Mouse (Mus musculus) left cerebral cortex, postnatal 14 days (tissue): ENCODE data around the gene Gm5414. TPM values are rescaled to one million over a fixed set of nuclear protein-coding genes. Genes with fewer than 3 reads are reported as not detected.

ENCODE experiments used
- DNase-seq, 2 experiments: peaks; one replicate each; pipeline ENCODE4 v3.0.0; 2021 to 2022; ENCODE audit warnings: low spot score in 2 of 2, mixed read lengths in 1 of 2
- intact Hi-C: fragments of 180-260 bp; cut with DNase I; formaldehyde crosslinking; loops from one replicate; pipeline ENCODE4 v1.15.1; 2025
- long read RNA-seq, 2 experiments: library from polyadenylated mRNA; stranded (forward); transcript quantifications; one replicate each; pipeline ENCODE4 v2.0.0; 2021
- microRNA-seq, 2 experiments: library from miRNA; unstranded; fragments of <30 nt; microRNA quantifications; one replicate each; pipeline ENCODE4 v1.2.0; 2022
- total RNA-seq, 2 experiments: library from RNA; stranded (reverse); gene quantifications; 2 replicates each; pipeline ENCODE4 v1.2.3; 2021

The Gm5414 gene
- total RNA-seq: not detected
- long read RNA-seq, experiment 1: 0 reads
- long read RNA-seq, experiment 2: 0 reads

DNA sequence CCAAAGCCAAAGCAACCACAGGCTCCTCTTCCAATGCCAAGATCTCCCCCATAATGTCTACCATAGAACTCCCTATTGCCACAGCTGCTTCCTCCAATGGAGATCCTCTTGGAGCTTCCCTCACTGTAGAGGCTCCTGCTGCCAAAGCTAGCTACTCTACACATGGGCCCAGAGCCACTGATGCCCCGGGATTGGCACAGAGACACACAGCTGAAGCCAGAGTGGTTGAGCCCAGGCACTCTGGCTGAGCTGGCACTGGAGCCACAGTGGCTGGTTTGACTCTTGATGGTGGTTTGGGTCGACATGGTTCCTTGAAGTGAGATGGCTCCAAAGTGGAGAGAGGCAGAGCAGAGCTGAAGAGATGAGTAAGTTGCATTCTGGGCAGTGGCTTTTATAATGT lies at the start of gene Gm5414:
Gene Gm5414, minus strand, starts transcription at position 305 of the 400 bp plus-strand sequence.
- intact Hi-C loops: no loop called here
- DNase-seq: no peak

- intact Hi-C loops: no loop called here
- DNase-seq: no peak
These were observed 48.0 kb upstream of the Gm5414 start for GRCm38 (mm10) chr15:101675978-101676377.

GRCm38 (mm10) chr15:101652736-101653265 lies 24.8 kb upstream of the Gm5414 start:
- no peak for DNase-seq
- intact Hi-C loops: no loop called here

GRCm38 (mm10) chr15:101647280-101647679 lies 19.3 kb upstream of the Gm5414 start, which contains the start of gene Gm5478:
Gm5478 (minus strand) TSS chr15:101647380.
- intact Hi-C loops: no loop called here
- no peak for DNase-seq

DNA sequence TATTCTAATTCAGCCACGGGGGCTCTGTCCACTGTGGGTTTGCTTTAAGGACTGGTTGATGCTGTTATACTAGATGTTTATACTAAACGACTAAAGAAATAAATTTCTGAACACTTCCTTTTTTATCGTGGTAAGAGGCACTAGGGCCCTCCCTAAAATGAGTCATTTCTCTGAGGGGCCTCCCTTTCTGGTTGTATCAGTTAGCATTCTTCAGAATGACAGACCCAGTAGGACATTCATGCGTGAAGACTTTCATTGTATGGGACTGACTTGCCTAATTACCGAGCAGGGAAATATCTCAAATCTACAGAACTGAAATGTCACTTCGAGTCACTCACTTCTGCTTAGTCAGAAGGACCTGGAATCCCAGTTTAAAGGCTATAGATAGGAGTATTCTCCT lies 28.9 kb downstream of the Gm5414 start:
- DNase-seq: no peak
- intact Hi-C loops: no loop called here

DNA sequence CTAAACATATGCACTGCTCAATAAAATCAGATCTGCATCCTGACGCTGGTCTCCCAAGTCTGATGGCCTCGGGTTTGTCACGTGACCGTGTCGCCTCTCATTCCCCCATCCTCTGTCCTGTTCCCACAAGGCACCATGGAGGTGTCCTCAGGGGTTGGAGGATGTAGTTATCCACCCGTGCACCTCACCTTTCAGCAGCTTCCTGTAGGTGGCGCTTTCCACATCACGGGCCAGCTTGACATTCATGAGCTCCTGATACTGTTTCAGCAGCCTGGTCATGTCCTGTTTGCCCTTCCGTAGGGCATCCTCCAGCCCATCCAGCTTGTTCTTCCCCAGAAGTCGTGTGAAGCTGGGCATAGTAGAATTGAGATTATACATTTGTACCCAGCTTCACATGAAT lies 39.8 kb downstream of the Gm5414 start:
- intact Hi-C loops: no loop called here
- no peak for DNase-seq

DNA sequence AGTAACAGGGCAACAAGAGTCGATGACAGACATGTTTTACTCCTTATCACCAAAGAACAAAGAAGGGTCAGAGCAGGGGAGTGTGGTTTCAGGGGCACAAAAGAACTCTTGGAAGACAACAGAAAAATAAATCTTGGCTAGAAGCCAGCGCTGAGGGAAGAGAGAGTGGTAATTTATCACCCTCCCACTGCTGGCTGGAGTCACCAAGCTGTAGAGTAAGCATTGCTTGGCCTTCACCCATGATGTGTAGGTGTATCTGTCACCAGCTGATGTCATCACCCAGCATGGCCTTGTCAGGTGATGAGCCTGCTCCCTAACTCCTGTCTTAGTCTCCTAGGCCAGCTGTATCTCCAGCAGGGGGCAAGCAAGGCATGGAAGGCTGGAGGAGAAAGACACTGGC lies 43.5 kb downstream of the Gm5414 start:
- intact Hi-C loops: no loop called here
- no peak for DNase-seq

DNA sequence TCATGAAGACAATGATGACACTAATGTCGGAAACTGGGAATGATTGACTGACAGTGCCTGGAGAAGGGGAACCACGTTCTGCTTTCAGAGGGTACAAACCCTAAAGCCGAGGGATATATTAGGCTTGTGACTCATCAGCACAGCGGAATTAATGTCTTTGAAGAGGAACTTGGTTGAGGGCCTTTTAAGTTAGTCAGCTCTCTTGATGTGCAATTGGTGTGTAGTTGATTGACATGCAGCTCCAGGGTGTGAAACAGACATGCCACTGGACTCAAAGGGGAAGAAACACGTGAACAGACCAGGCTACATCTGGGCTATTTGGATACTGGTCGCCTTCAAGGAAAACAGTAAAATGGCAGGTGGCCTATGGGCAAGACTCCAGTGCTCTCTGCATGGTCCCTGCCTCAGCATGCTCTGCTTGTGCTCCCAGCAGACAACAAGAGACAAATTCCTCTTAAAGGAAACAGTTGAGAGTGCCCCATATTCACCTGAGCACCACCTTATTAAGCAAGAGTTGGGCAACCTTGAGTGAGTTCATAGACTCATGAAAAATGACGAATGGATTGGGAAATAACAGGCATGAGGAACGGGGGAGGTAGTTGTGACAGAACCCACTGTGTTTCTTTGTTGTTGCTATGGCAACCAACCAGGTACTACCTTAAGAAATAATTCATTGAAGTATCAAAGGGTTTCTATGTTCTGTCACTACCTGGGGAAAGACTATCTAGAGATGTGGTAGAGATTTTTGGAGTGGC lies 44.6 kb downstream of the Gm5414 start:
- no peak for DNase-seq
- intact Hi-C loops: no loop called here

DNA sequence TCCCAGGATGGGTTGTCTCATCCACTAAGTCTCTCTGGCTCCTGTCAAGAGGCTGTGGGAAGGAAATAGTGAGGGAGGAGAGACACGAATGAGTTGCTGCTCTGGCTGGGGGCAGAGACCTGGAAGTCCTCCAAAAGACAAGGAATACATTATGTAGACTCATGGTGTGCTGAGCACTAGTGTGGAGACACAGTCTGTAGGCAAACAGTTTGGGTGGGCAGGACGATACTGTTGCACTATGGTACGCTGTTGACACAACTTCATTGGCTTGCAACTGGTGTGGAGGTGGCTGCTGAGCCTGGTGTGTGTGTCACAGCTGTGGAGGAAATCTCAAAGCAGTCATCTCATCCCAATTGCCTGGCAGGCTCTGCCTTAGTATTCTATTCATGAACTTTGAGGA lies 46.3 kb downstream of the Gm5414 start:
- DNase-seq: no peak
- intact Hi-C loops: no loop called here

DNA sequence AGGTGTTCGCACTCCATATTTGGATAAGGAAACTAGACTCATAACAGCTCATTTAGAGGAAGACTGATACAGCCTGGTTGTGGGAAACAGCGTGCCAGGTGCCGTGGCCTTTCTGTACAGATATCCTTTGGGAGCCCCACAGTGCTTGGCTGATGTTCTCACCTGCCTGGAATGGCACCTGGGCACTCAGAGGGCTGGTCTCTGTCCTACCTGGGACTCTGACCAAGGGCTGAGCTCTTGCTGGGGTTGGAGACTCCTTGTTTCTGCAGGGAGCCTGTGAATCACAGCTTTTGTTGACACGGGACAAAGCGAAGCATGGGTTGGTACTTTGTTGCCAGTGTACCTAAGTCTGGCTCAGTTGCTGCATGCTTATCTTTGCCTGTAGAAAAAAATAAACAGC lies 52.5 kb downstream of the Gm5414 start:
- intact Hi-C loops: no loop called here
- no peak for DNase-seq

Small RNA genes lying within 50 kb of the gene (microRNA-seq; reads per million reads assigned to microRNA genes)
- 0 reads per million in 2 experiments for gene Gm44383
- gene Gm44479: 0 reads per million in 2 experiments

Other genes with a start within 250 kb of the Gm5414 start
- under 1 TPM; 0.22 to 0.30 TPM for gene Krt7, start 217.1 kb downstream of the Gm5414 start, total RNA-seq
- under 1 TPM in 1 of 2 experiments, not detected in 1; 0.15 TPM for gene Krt87, start 189.4 kb downstream of the Gm5414 start, total RNA-seq
- not detected for gene Krt88, start 180.4 kb downstream of the Gm5414 start, total RNA-seq
- gene Krt81, start 164.4 kb downstream of the Gm5414 start, total RNA-seq: not detected
- not detected for gene Krt86, start 154.7 kb downstream of the Gm5414 start, total RNA-seq
- gene Krt83, start 136.7 kb downstream of the Gm5414 start, total RNA-seq: not detected
- gene Gm49425, start 110.9 kb downstream of the Gm5414 start, total RNA-seq: not detected
- gene Krt84, start 95.4 kb downstream of the Gm5414 start, total RNA-seq: not detected
- not detected for gene Krt82, start 77.5 kb downstream of the Gm5414 start, total RNA-seq
- not detected for gene Krt90, start 65.2 kb downstream of the Gm5414 start, total RNA-seq
- not detected for gene Krt75, start 54.3 kb downstream of the Gm5414 start, total RNA-seq
- gene Gm5478, start 19.2 kb upstream of the Gm5414 start, total RNA-seq: not detected
- gene Krt6b, start 52.1 kb upstream of the Gm5414 start, total RNA-seq: not detected
- not detected for gene Krt6a, start 66.1 kb upstream of the Gm5414 start, total RNA-seq
- not detected for gene Krt5, start 84.7 kb upstream of the Gm5414 start, total RNA-seq
- gene Krt71, start 114.9 kb upstream of the Gm5414 start, total RNA-seq: not detected
- gene Krt72, start 158.3 kb upstream of the Gm5414 start, total RNA-seq: not detected
- 1 to 10 TPM; 1.1 to 2.6 TPM for gene Krt73, start 174.2 kb upstream of the Gm5414 start, total RNA-seq
- gene Krt2, start 190.0 kb upstream of the Gm5414 start, total RNA-seq: under 1 TPM in 1 of 2 experiments, not detected in 1; 0.61 TPM
- 1 to 10 TPM; 3.3 TPM for gene Krt1, start 222.6 kb upstream of the Gm5414 start, total RNA-seq
- 10 to 100 TPM; 10.9 to 14.7 TPM for gene Krt77, start 241.5 kb upstream of the Gm5414 start, total RNA-seq